Mouse (Mus musculus) heart, adult 2 months (tissue): Measurements from ENCODE around the gene Rgl1. TPM values are rescaled to one million over a fixed set of nuclear protein-coding genes. Genes with fewer than 3 reads are reported as not detected.
A peak's percentile ranks its signal among the peaks of the same experiment; 100 is the strongest.

Experiments
- DNase-seq, 2 experiments: peaks; one replicate each; pipeline ENCODE4 v3.0.0; 2021
- H3K27ac ChIP-seq: fragments of 200-600 bp; 2 replicates; pipeline ENCODE4 v1.8.1; 2022
- H3K27me3 ChIP-seq: fragments of 200-500 bp; 2 replicates; pipeline ENCODE4 v1.6.1; 2012; ENCODE audit warnings: mild to moderate bottlenecking, low read length, inconsistent platforms, mixed read lengths; ENCODE audit not compliant: control insufficient read depth, insufficient read depth
- H3K36me3 ChIP-seq: fragments of 200-500 bp; 2 replicates; pipeline ENCODE4 v1.6.1; 2012; ENCODE audit warnings: low read length, inconsistent platforms; ENCODE audit not compliant: control insufficient read depth, insufficient read depth
- H3K4me1 ChIP-seq: fragments of 200-500 bp; 2 replicates; pipeline ENCODE4 v1.6.1; 2011; ENCODE audit warnings: low read length; ENCODE audit not compliant: control insufficient read depth, insufficient read depth
- H3K4me3 ChIP-seq: fragments of 200-600 bp; 2 replicates; pipeline ENCODE4 v1.8.1; 2022
- H3K79me2 ChIP-seq: fragments of 200-500 bp; replicated peaks from 2 replicates; pipeline ENCODE4 v1.6.1; 2012; ENCODE audit warnings: mild to moderate bottlenecking, inconsistent platforms, low read length, moderate library complexity, mixed read lengths; ENCODE audit not compliant: control insufficient read depth, insufficient read depth
- H3K9ac ChIP-seq: fragments of 200-500 bp; 2 replicates; pipeline ENCODE4 v1.6.1; 2012; ENCODE audit warnings: low read depth, mild to moderate bottlenecking, control low read depth, inconsistent platforms, low read length, mixed read lengths
- CTCF ChIP-seq: fragments of 200-600 bp; IDR thresholded peaks from 2 replicates; pipeline ENCODE4 v1.8.1; 2022; ENCODE audit warnings: antibody characterized with exemption, mild to moderate bottlenecking, moderate library complexity
- EP300 ChIP-seq: fragments of 200-500 bp; IDR thresholded peaks from 2 replicates; pipeline ENCODE4 v1.6.1; 2011; ENCODE audit warnings: low read depth, low read length, control low read depth; ENCODE audit not compliant: insufficient read depth
- POLR2A ChIP-seq: fragments of 200-500 bp; IDR thresholded peaks from 2 replicates; pipeline ENCODE4 v1.6.1; 2011; ENCODE audit warnings: mild to moderate bottlenecking, low read depth, low read length, control low read depth; ENCODE audit not compliant: insufficient read depth
- WGBS: fragments of 180-500 bp; shearing (Covaris S2); methylation state at CpG from one replicate; pipeline ENCODE4 v1.1.7; 2018; 5-methylcytosine and 5-hydroxymethylcytosine counted together
- intact Hi-C: fragments of 180-260 bp; cut with DNase I; formaldehyde crosslinking; loops from one replicate; pipeline ENCODE4 v1.15.1; 2025
- polyA plus RNA-seq: library from polyadenylated mRNA; depleted of rRNA; stranded (reverse); fragments of >200 nt; gene quantifications from 2 replicates; pipeline ENCODE4 v1.2.3, GENCODE M21; 2012
- total RNA-seq, 2 experiments: library from RNA; stranded (reverse); gene quantifications; 2 replicates each; pipeline ENCODE4 v1.2.3; 2021

The Rgl1 gene
- total and polyA plus RNA-seq, 3 experiments: 14.9 to 33.2 (median 28.4) TPM

DNA sequence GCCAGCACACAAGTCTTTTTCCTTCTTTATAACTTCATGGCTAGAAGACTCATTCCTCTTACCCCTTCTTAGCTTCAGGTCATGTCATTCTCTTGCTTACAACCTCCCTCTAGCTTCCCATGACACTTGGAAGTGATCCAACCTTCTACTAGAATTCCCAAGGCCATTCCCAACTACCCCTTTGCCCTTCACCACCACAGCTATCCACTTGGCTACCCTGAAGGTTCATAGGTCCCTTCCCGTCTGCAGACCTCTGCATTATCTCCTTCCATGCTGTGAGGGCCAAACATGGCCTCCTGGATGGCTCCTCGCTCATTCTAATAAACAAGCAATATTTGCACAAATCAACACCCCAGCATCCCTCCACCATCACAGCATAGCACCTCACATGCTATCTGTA is 165.7 kb downstream of the Rgl1 start:
- H3K9ac ChIP-seq: no peak overlapping the region
- WGBS: 88% methylated on average over 2 of the region's 2 CpGs
- no peak for DNase-seq
- intact Hi-C loops: no loop called here
- H3K4me3 ChIP-seq: no peak overlapping the region
- H3K79me2 ChIP-seq: peaks cover 12% of the 10 kb centered on the region
- TF ChIP-seq CTCF (no peak), EP300 (no peak), POLR2A (no peak)
- no peaks in the 10 kb centered on the region for H3K27me3 ChIP-seq
- peaks cover 45% of the 10 kb centered on the region for H3K4me1 ChIP-seq
- peaks cover 41% of the 10 kb centered on the region for H3K36me3 ChIP-seq
- H3K27ac ChIP-seq: peak overlapping the region; percentile 55

DNA sequence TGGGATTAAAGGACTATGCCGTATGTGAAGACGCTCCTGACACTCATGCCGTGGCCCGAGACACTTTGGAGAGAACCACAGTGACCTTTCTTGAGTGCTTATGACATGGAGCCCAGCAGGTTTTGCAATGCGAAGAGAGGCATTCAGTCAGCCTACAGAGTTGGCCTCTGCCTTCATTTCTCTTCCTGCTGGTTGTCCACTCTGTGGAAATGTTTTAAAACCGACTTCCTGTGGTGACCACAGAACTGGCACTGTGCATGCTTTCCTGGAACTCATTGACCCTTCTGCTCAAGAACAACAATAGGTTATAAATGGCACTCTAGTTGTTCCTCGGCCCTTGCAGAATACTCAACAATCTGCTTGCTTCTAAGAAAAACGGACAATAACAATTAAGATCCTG is 166.8 kb downstream of the Rgl1 start:
- Histone ChIP-seq H3K36me3 (peaks cover 39% of the 10 kb centered on the region), H3K27ac (peak overlapping the region; percentile 55), H3K4me1 (peaks cover 48% of the 10 kb centered on the region), H3K4me3 (no peak overlapping the region), H3K9ac (no peak overlapping the region), H3K79me2 (peaks cover 14% of the 10 kb centered on the region), H3K27me3 (no peaks in the 10 kb centered on the region)
- peak; percentile 67; the same call in 1 of the 2 replicates for TF ChIP-seq EP300
- no peak for TF ChIP-seq CTCF
- intact Hi-C loops: loop anchor here (2.0 kb wide), 1 partner anchor 17 kb away; no protein-coding TSS in a partner anchor
- 14% methylated on average over 8 of the region's 8 CpGs for WGBS
- DNase-seq: peak in 1 of 2 experiments; percentile 71

DNA sequence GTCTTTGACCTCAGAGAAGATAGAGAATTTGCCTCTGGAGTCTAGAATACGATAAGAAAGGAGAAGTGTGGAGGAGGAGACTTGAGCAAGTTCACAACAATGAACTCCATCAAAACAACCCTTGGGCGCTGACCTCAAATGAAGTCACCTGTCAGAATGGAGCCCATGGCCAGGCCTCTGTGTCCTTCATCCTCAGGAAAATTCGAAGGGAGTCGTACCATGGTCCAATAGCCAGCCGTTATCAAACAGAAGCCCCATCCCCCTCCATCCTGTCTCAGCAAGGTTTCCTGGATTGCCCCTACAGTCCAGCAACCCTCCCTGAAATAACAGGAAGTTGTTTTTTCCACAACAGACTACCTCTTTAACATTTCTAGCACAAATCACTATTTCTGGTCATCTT is 171.5 kb downstream of the Rgl1 start:
- intact Hi-C loops: no loop called here
- TF ChIP-seq CTCF (no peak), EP300 (peak; percentile 53; the same call in 1 of the 2 replicates)
- Histone ChIP-seq H3K27me3 (no peaks in the 10 kb centered on the region), H3K4me1 (peaks cover 52% of the 10 kb centered on the region), H3K9ac (no peak overlapping the region), H3K4me3 (no peak overlapping the region), H3K27ac (peak overlapping the region; percentile 75), H3K79me2 (peaks cover 11% of the 10 kb centered on the region), H3K36me3 (peaks cover 52% of the 10 kb centered on the region)
- DNase-seq: peak; percentile 27 to 42
- 36% methylated on average over 5 of the region's 5 CpGs for WGBS

DNA sequence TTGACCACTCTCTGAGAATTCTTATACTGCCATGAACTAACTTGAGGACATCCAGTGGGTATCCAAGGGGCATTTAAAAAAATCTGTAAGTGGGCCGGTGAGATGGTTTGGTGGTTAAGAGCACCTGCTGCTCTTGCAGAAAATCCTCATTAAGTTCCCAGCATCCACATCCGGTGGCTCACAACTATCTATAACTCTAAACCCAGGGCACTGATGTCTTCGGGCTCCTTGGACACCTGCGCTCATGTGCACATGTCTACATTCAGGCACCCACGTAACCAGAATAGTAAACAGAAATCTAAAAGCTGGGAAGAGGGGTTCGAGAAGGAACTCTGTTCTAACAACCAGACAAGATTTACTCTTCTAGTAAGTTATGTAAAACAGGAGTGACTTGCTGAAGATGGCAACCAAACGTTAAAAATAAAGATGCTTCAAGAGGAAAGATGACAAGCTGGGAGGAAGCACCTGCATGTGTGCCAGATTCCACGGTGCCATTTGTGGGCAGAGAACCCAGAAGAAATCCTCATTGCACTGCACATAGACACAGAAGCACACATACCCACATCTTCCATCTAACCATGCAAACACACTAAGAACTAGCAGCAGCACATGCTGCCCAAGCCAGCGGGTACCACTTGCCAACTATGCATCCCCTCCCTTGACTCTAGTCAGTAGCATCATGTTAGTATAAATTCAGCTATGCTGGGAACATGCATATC is 172.2 kb downstream of the Rgl1 start:
- 72% methylated on average over 9 of the region's 9 CpGs for WGBS
- H3K9ac ChIP-seq: no peak overlapping the region
- peaks cover 11% of the 10 kb centered on the region for H3K79me2 ChIP-seq
- TF ChIP-seq POLR2A (no peak), CTCF (no peak), EP300 (no peak)
- H3K36me3 ChIP-seq: peaks cover 51% of the 10 kb centered on the region
- no peak overlapping the region for H3K4me3 ChIP-seq
- H3K4me1 ChIP-seq: peaks cover 50% of the 10 kb centered on the region
- H3K27me3 ChIP-seq: no peaks in the 10 kb centered on the region
- no peak for DNase-seq
- peak overlapping the region; percentile 75 for H3K27ac ChIP-seq
- intact Hi-C loops: no loop called here

DNA sequence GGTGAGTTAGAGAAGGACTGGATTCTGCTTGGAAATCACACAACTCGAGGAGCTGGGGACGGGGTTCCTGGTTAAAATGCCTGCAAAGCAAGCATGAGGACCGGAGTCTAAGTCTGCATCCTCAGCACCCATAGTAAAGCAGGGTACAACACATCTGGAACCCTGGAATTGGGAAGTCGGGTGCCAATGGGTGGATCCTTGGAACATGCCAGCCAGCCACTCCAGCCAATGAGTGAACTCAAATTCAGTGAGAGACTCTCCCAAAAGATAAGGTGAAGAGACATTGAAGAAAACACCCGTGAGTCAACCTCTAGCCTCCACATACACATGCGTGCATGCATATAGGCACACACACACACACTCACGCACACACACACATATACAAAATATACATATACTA is 172.8 kb downstream of the Rgl1 start:
- peak overlapping the region; percentile 19 for H3K27ac ChIP-seq
- DNase-seq: no peak
- intact Hi-C loops: no loop called here

DNA sequence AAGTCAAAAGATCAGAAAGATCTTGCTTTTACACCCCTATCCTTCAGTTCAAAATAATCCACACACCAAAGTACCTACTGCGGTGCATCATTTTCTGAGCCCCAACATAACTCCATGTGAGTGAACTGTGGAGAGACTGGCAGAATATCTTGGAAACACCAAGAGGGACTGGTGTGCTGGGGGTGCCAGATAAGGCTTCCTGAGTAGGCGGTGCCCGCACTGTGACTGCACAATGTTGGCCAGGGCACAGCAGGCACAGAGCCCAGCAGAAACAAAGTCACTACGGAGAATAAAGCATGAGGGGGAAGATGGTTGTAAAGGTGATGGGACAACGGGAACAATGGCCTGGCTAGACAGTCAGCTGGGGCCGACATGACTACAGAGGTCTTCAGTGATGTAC is 173.5 kb downstream of the Rgl1 start:
- 20% methylated on average over 6 of the region's 6 CpGs for WGBS
- TF ChIP-seq EP300 (peak; percentile 25; the same call in 1 of the 2 replicates), POLR2A (no peak)
- peaks cover 11% of the 10 kb centered on the region for H3K79me2 ChIP-seq
- H3K27me3 ChIP-seq: no peaks in the 10 kb centered on the region
- H3K4me1 ChIP-seq: peaks cover 43% of the 10 kb centered on the region
- peak; percentile 67 to 78 for DNase-seq
- intact Hi-C loops: no loop called here
- peaks cover 50% of the 10 kb centered on the region for H3K36me3 ChIP-seq
- H3K27ac ChIP-seq: peak overlapping the region; percentile 19
- H3K9ac ChIP-seq: no peak overlapping the region
- no peak overlapping the region for H3K4me3 ChIP-seq

More for the DNA sequence above, 172.8 kb downstream of the Rgl1 start:
- H3K79me2 ChIP-seq: peaks cover 11% of the 10 kb centered on the region
- 91% methylated on average over 7 of the region's 7 CpGs for WGBS
- H3K4me1 ChIP-seq: peaks cover 45% of the 10 kb centered on the region
- no peak for TF ChIP-seq CTCF
- TF ChIP-seq EP300: no peak
- no peak overlapping the region for H3K9ac ChIP-seq
- peaks cover 50% of the 10 kb centered on the region for H3K36me3 ChIP-seq
- H3K4me3 ChIP-seq: no peak overlapping the region
- H3K27me3 ChIP-seq: no peaks in the 10 kb centered on the region
